Mouse (Mus musculus): Measurements from ENCODE around the gene Gm9732. TPM values are rescaled to one million over a fixed set of nuclear protein-coding genes. Genes with fewer than 3 reads are reported as not detected.
"Not testable (repeated sequence)": the region's sequence is repeated elsewhere in the genome, so short reads cannot be mapped to it uniquely, and the experiment has no call there.

Gm9732 gene
- total RNA-seq, 2 experiments from 2014 or later = not detected

DNA sequence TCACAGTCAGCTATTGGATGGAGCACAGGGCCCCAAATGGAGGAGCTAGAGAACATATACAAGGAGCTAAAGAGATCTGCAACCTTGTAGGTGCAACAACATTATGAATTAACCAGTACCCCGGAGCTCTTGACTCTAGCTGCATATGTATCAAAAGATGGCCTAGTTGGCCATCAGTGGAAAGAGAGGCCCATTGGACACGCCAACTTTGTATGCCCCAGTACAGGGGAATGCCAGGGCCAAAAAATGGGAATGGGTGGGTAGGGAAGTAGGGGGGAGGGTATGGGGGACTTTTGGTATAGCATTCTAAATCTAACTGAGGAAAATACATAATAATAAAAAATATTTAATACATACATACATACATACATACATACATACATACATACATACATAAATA is 78.1 kb downstream of the Gm9732 start:
- not testable (repeated sequence) for ATAC-seq (replicated peaks; ENCODE audit: poor library complexity)

Other genes with a start within 250 kb of the Gm9732 start
- gene Gm8094, start 198.4 kb upstream of the Gm9732 start, total RNA-seq (2015) = not detected in 2 replicates
- gene Gm8094, start 198.4 kb upstream of the Gm9732 start, total RNA-seq (2017) = not detected in 2 replicates
- not detected in 2 replicates for gene Gm8104, start 174.4 kb upstream of the Gm9732 start, total RNA-seq (2015)
- gene Gm8104, start 174.4 kb upstream of the Gm9732 start, total RNA-seq (2017) = not detected in 2 replicates
- not detected in 2 replicates for gene Gm7233, start 95.2 kb upstream of the Gm9732 start, total RNA-seq (2015)
- gene Gm7233, start 95.2 kb upstream of the Gm9732 start, total RNA-seq (2017) = not detected in 2 replicates
- gene Gm8122, start 39.7 kb upstream of the Gm9732 start, total RNA-seq (2015) = not detected in 2 replicates
- gene Gm8122, start 39.7 kb upstream of the Gm9732 start, total RNA-seq (2017) = not detected in 2 replicates
- gene Gm8126, start 16.4 kb upstream of the Gm9732 start, total RNA-seq (2015) = not detected in 2 replicates
- not detected in 2 replicates for gene Gm8126, start 16.4 kb upstream of the Gm9732 start, total RNA-seq (2017)
- not detected in 2 replicates for gene Gm8127, start 18.8 kb downstream of the Gm9732 start, total RNA-seq (2015)
- not detected in 2 replicates for gene Gm8127, start 18.8 kb downstream of the Gm9732 start, total RNA-seq (2017)
- not detected in 2 replicates for gene 1700001F09Rik, start 72.8 kb downstream of the Gm9732 start, total RNA-seq (2015)
- not detected in 2 replicates for gene 1700001F09Rik, start 72.8 kb downstream of the Gm9732 start, total RNA-seq (2017)
- not detected in 2 replicates for gene Gm8138, start 141.3 kb downstream of the Gm9732 start, total RNA-seq (2015)
- not detected in 2 replicates for gene Gm8138, start 141.3 kb downstream of the Gm9732 start, total RNA-seq (2017)

Data from megakaryocyte progenitor cell, adult 5-6 weeks (primary cell).